Mouse (Mus musculus) kidney, adult 2 months (tissue): ENCODE measurements at regions not wholly inside any gene's neighbourhood (a gene's known extent, or its start where the extent isn't known, plus 50 kb on each side); places are given as distances from the start of the nearest gene placed in this dataset.

Source experiments
- DNase-seq: peaks from one replicate; pipeline ENCODE4 v3.0.0; 2021
- H3K27ac ChIP-seq: fragments of 200-500 bp; 2 replicates; pipeline ENCODE4 v1.5.1; 2012; ENCODE audit warnings: low read depth, low read length, control low read depth, inconsistent platforms; ENCODE audit not compliant: insufficient read depth
- H3K27me3 ChIP-seq: fragments of 200-500 bp; replicated peaks from 2 replicates; pipeline ENCODE4 v1.6.1; 2012; ENCODE audit warnings: mild to moderate bottlenecking, moderate library complexity, low read length, inconsistent platforms; ENCODE audit not compliant: control insufficient read depth, insufficient read depth
- H3K36me3 ChIP-seq: fragments of 200-500 bp; 2 replicates; pipeline ENCODE4 v1.6.1; 2012; ENCODE audit warnings: mild to moderate bottlenecking, moderate library complexity, low read length, inconsistent platforms; ENCODE audit not compliant: control insufficient read depth, insufficient read depth
- H3K4me1 ChIP-seq: fragments of 200-500 bp; 2 replicates; pipeline ENCODE4 v1.6.1; 2011; ENCODE audit warnings: low read length; ENCODE audit not compliant: control insufficient read depth, insufficient read depth
- H3K4me3 ChIP-seq: fragments of 200-500 bp; 2 replicates; pipeline ENCODE4 v1.5.1; 2011; ENCODE audit warnings: mild to moderate bottlenecking, low read depth, low read length, control low read depth; ENCODE audit not compliant: insufficient read depth
- CTCF ChIP-seq: fragments of 200-500 bp; conservative IDR thresholded peaks from 2 replicates; pipeline ENCODE4 v1.5.1; 2011; ENCODE audit warnings: low read depth, mild to moderate bottlenecking, control low read depth, low read length, moderate library complexity, mixed read lengths; ENCODE audit not compliant: insufficient read depth, insufficient read length
- POLR2A ChIP-seq: fragments of 200-500 bp; IDR thresholded peaks from one replicate; pipeline ENCODE4 v1.6.1; 2011; ENCODE audit warnings: low read depth, low read length, control low read depth
- WGBS: fragments of 180-500 bp; shearing (Covaris S2); methylation state at CpG from one replicate; pipeline ENCODE4 v1.1.7; 2018; 5-methylcytosine and 5-hydroxymethylcytosine counted together

DNA sequence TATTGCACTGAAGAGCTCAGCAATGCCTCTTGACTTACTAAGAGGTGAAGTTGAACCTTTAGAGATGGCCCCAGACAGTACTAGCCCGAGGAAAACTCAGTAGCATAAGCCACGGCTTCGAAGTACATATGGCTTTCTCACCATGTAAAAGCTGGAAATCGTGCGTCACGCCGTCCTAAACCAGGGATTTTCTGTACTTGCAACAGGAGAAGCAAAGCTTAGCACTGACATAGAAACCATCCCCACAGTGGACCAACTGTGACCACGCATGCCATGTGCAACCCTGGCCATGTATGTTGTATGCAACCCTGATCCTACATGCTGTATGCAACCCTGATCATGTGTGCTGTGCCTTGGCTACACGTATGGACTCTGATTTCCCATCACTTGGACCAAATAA, 265.0 kb upstream of the Zfp637 start:
- Histone ChIP-seq H3K4me3 (no peak overlapping the region), H3K4me1 (no peaks in the 10 kb centered on the region), H3K36me3 (no peaks in the 10 kb centered on the region), H3K27ac (no peak overlapping the region), H3K27me3 (no peaks in the 10 kb centered on the region)
- 93% methylated on average over 9 of the region's 9 CpGs for WGBS
- TF ChIP-seq POLR2A (no peak), CTCF (no peak)
- DNase-seq: no peak

GRCm38 (mm10) chr6:117577539-117578521, 263.1 kb upstream of the Zfp637 start:
- Histone ChIP-seq H3K27me3 (no peaks in the 10 kb centered on the region), H3K4me1 (no peaks in the 10 kb centered on the region), H3K4me3 (no peak overlapping the region), H3K36me3 (no peaks in the 10 kb centered on the region), H3K27ac (no peak overlapping the region)
- TF ChIP-seq CTCF: no peak
- TF ChIP-seq POLR2A: no peak
- 76% methylated on average over 10 of the region's 10 CpGs for WGBS
- DNase-seq: peak; percentile 54

GRCm38 (mm10) chr6:117580951-117581350, 260.0 kb upstream of the Zfp637 start:
- H3K4me1 ChIP-seq: no peaks in the 10 kb centered on the region
- no peak for DNase-seq
- H3K27me3 ChIP-seq: no peaks in the 10 kb centered on the region
- TF ChIP-seq POLR2A (no peak), CTCF (no peak)
- 76% methylated on average over 2 of the region's 2 CpGs for WGBS
- H3K36me3 ChIP-seq: no peaks in the 10 kb centered on the region
- H3K27ac ChIP-seq: no peak overlapping the region
- H3K4me3 ChIP-seq: no peak overlapping the region

DNA sequence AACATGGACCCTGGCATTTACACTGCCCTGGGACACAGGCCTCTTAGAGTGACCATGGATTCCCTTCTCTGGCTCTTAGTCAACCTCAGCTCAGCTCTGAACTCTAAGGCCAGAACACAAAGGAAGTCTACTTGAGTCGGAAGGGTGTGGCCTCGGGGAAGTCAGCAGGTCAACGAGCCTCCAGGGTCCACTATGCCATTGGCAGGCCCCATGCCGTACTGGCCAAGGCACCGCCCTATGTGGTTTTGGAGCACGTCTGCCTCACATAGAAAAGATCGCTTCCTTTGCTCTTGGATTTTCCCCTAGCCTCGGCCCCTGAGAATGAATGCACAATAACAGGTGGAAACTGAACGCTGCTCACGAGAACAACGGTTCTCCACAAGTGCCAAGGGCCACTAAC, 257.9 kb upstream of the Zfp637 start:
- 86% methylated on average over 11 of the region's 11 CpGs for WGBS
- Histone ChIP-seq H3K27me3 (no peaks in the 10 kb centered on the region), H3K4me1 (no peaks in the 10 kb centered on the region), H3K27ac (no peak overlapping the region), H3K36me3 (no peaks in the 10 kb centered on the region), H3K4me3 (no peak overlapping the region)
- TF ChIP-seq CTCF (no peak), POLR2A (no peak)
- peak; percentile 19 for DNase-seq

- Histone ChIP-seq H3K4me3 (no peak overlapping the region), H3K4me1 (no peaks in the 10 kb centered on the region), H3K27ac (no peak overlapping the region), H3K36me3 (no peaks in the 10 kb centered on the region), H3K27me3 (no peaks in the 10 kb centered on the region)
- no peak for DNase-seq
- no peak for TF ChIP-seq CTCF
- TF ChIP-seq POLR2A: no peak
- 94% methylated on average over 5 of the region's 5 CpGs for WGBS
Measured at GRCm38 (mm10) chr6:117584563-117584962, 256.4 kb upstream of the Zfp637 start.

- no peak for DNase-seq
- Histone ChIP-seq H3K27ac (no peak overlapping the region), H3K27me3 (no peaks in the 10 kb centered on the region), H3K36me3 (no peaks in the 10 kb centered on the region), H3K4me1 (no peaks in the 10 kb centered on the region), H3K4me3 (no peak overlapping the region)
- WGBS: 70% methylated on average over 8 of the region's 8 CpGs
- TF ChIP-seq CTCF (no peak), POLR2A (no peak)
Measured at GRCm38 (mm10) chr6:117596166-117596840, 244.7 kb upstream of the Zfp637 start.

DNA sequence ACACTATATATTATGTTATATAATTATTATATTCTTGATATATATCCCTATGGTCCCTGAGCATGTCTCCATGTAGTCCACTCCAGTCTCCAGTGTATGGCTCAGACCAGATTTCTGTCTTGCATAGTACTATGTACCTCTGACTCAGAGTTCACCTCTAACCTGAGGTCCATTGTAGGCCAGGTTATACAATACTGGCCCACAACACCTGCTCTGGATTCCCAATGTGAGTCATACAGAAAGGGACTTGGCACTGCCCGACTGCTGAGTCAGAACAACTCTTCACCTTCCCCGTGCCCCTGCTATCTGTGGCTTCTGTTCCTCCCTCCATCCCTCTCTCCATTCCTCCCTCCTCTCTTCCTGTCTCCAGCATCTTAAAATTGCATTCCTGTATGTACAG, 236.1 kb upstream of the Zfp637 start:
- Histone ChIP-seq H3K36me3 (no peaks in the 10 kb centered on the region), H3K4me3 (no peak overlapping the region), H3K4me1 (no peaks in the 10 kb centered on the region), H3K27me3 (no peaks in the 10 kb centered on the region), H3K27ac (no peak overlapping the region)
- DNase-seq: peak; percentile 40
- TF ChIP-seq CTCF (no peak), POLR2A (no peak)
- 59% methylated on average over 2 of the region's 2 CpGs for WGBS
